Mouse (Mus musculus): ENCODE data around the gene Ccdc183.

- TF ChIP-seq POLR2A (IDR thresholded peaks at IDR 0.05; ENCODE audit: extremely low read depth, insufficient read depth, low read length), result no peak
- no peak for TF ChIP-seq CTCF (IDR thresholded peaks at IDR 0.05; ENCODE audit: extremely low read depth, insufficient read depth, low read length)
Measured at GRCm38 (mm10) chr2:25654502-25654901, 37.0 kb upstream of the Ccdc183 start.
